Mouse (Mus musculus) forebrain, embryonic 11.5 days (tissue): ENCODE data around the gene Col18a1. TPM values are rescaled to one million over a fixed set of nuclear protein-coding genes. Genes with fewer than 3 reads are reported as not detected.

Source experiments
- ATAC-seq: fragments of 200-750 bp; cut with Nextera tagmentation; replicated peaks from 2 replicates; pipeline ENCODE4 v1.8.0; 2017; ENCODE audit warnings: moderate TSS enrichment; ENCODE audit not compliant: low FRiP score
- DNase-seq: peaks from one replicate; pipeline ENCODE4 v3.0.0-alpha.2; 2017; ENCODE audit warnings: low spot score
- H3K27ac ChIP-seq: fragments of 300-500 bp; sonication (generic); 2 replicates; pipeline ENCODE4 v1.5.1; 2014; ENCODE audit warnings: low read depth, low read length
- H3K27me3 ChIP-seq: fragments of 300-500 bp; sonication (generic); 2 replicates; pipeline ENCODE4 v1.6.1; 2014; ENCODE audit warnings: mild to moderate bottlenecking, low read length, mixed read lengths; ENCODE audit not compliant: control insufficient read depth, insufficient read depth
- H3K36me3 ChIP-seq: fragments of 300-500 bp; sonication (generic); 2 replicates; pipeline ENCODE4 v1.6.1; 2014; ENCODE audit warnings: mild to moderate bottlenecking, low read length, moderate library complexity, mixed read lengths; ENCODE audit not compliant: control insufficient read depth, insufficient read depth
- H3K4me1 ChIP-seq: fragments of 300-500 bp; sonication (generic); replicated peaks from 2 replicates; pipeline ENCODE4 v1.6.1; 2014; ENCODE audit warnings: low read length, mixed read lengths; ENCODE audit not compliant: control insufficient read depth, insufficient read depth
- H3K4me2 ChIP-seq: fragments of 300-500 bp; sonication (generic); 2 replicates; pipeline ENCODE4 v1.6.1; 2014; ENCODE audit warnings: low read depth, mild to moderate bottlenecking, low read length, moderate library complexity, mixed read lengths; ENCODE audit not compliant: severe bottlenecking
- H3K4me3 ChIP-seq: fragments of 300-500 bp; sonication (generic); 2 replicates; pipeline ENCODE4 v1.5.1; 2014; ENCODE audit warnings: low read depth, low read length
- H3K9ac ChIP-seq: fragments of 300-500 bp; sonication (generic); 2 replicates; pipeline ENCODE4 v1.6.1; 2014; ENCODE audit warnings: low read length
- H3K9me3 ChIP-seq: fragments of 300-500 bp; sonication (generic); 2 replicates; pipeline ENCODE4 v1.6.1; 2016; ENCODE audit warnings: low read length, mixed read lengths; ENCODE audit not compliant: control insufficient read depth
- WGBS: fragments of 180-500 bp; shearing (Covaris S2); extraction: QIAGEN DNeasy Blood & Tissue Kit; methylation state at CpG from one replicate; pipeline ENCODE4 v1.1.7; 2014; 5-methylcytosine and 5-hydroxymethylcytosine counted together
- polyA plus RNA-seq: library from polyadenylated mRNA; unstranded; fragments of >200 nt; fragmentation: Nextera tagmentation; extraction: Ambion mirVana; gene quantifications from 2 replicates; pipeline ENCODE4 v1.2.1, GENCODE M21; 2014

Col18a1 gene
- polyA plus RNA-seq, 1 experiment from 2014 or later = 86.7 TPM

GRCm38 (mm10) chr10:77127926-77128325, 38.4 kb downstream of the Col18a1 start:
- ATAC-seq = no peak
- Histone ChIP-seq H3K4me3 (no peak overlapping the region), H3K27ac (no peak overlapping the region), H3K36me3 (no peaks in the 10 kb centered on the region), H3K9ac (no peak overlapping the region), H3K4me1 (peaks cover 14% of the 10 kb centered on the region), H3K4me2 (no peak overlapping the region), H3K27me3 (no peaks in the 10 kb centered on the region), H3K9me3 (no peaks in the 10 kb centered on the region)
- WGBS = 91% methylated on average over 2 of the region's 2 CpGs
- no peak for DNase-seq

- H3K27me3 ChIP-seq = no peaks in the 10 kb centered on the region
- peaks cover 5% of the 10 kb centered on the region; the same call in 1 of the 2 replicates for H3K4me1 ChIP-seq
- H3K27ac ChIP-seq = no peak overlapping the region
- no peak overlapping the region for H3K4me2 ChIP-seq
- H3K9ac ChIP-seq = no peak overlapping the region
- no peaks in the 10 kb centered on the region for H3K36me3 ChIP-seq
- WGBS = 91% methylated on average over 2 of the region's 2 CpGs
- H3K4me3 ChIP-seq = no peak overlapping the region
- ATAC-seq (no peak), DNase-seq (no peak)
- no peaks in the 10 kb centered on the region for H3K9me3 ChIP-seq
Measured at GRCm38 (mm10) chr10:77126590-77126989, 39.8 kb downstream of the Col18a1 start.

DNA sequence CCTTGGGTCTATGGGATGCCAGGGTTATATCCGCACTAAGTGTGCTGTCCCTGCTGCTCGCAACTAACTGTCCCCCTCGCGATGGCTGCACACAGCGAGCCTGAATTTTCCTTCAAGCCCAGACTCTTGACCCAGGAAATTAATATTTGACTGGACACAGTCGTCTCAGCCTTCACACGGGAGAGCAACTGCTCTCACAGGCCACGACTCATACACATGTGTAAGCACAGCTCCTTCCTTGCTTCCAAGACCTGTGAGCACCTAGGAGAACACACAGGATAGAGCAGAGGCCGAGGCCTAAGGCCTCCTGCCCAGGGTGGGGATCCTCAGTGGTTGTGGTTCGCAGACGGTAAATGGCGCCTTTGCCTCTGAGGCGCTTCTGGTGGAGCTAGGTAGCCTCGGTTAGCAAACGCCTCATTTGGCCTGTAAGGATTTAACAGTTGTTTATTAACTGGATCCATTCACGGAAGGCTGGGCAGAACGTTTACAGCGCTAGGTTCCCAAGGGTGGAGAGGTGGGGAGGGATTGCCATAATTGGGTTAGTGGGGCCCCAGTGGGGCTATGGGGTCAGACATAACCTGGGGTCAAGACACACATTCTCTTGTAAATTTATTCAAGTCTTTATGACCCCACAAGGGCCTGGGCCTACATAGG, 41.1 kb downstream of the Col18a1 start:
- H3K9me3 ChIP-seq = no peaks in the 10 kb centered on the region
- WGBS = 87% methylated on average over 18 of the region's 18 CpGs
- DNase-seq (no peak), ATAC-seq (no peak)
- H3K4me3 ChIP-seq = no peak overlapping the region
- H3K9ac ChIP-seq = no peak overlapping the region
- no peaks in the 10 kb centered on the region for H3K4me1 ChIP-seq
- H3K36me3 ChIP-seq = no peaks in the 10 kb centered on the region
- H3K4me2 ChIP-seq = no peak overlapping the region
- no peaks in the 10 kb centered on the region for H3K27me3 ChIP-seq
- H3K27ac ChIP-seq = no peak overlapping the region

GRCm38 (mm10) chr10:77123953-77124352, 42.4 kb downstream of the Col18a1 start:
- Histone ChIP-seq H3K27ac (no peak overlapping the region), H3K4me3 (no peak overlapping the region), H3K27me3 (no peaks in the 10 kb centered on the region), H3K9ac (no peak overlapping the region), H3K4me2 (no peak overlapping the region), H3K4me1 (no peaks in the 10 kb centered on the region), H3K9me3 (no peaks in the 10 kb centered on the region), H3K36me3 (no peaks in the 10 kb centered on the region)
- DNase-seq (no peak), ATAC-seq (no peak)
- 84% methylated on average over 8 of the region's 8 CpGs for WGBS

GRCm38 (mm10) chr10:77121287-77122022, 44.9 kb downstream of the Col18a1 start:
- no peak for ATAC-seq
- no peak overlapping the region for H3K4me3 ChIP-seq
- no peaks in the 10 kb centered on the region for H3K4me1 ChIP-seq
- no peak overlapping the region for H3K9ac ChIP-seq
- H3K36me3 ChIP-seq = no peaks in the 10 kb centered on the region
- H3K27ac ChIP-seq = no peak overlapping the region
- WGBS = 95% methylated on average over 8 of the region's 8 CpGs
- H3K9me3 ChIP-seq = no peaks in the 10 kb centered on the region
- H3K4me2 ChIP-seq = no peak overlapping the region
- H3K27me3 ChIP-seq = no peaks in the 10 kb centered on the region
- DNase-seq = no peak

- Histone ChIP-seq H3K4me2 (no peak overlapping the region), H3K27me3 (no peaks in the 10 kb centered on the region), H3K27ac (no peak overlapping the region), H3K4me1 (no peaks in the 10 kb centered on the region), H3K9me3 (no peaks in the 10 kb centered on the region), H3K36me3 (no peaks in the 10 kb centered on the region), H3K4me3 (no peak overlapping the region), H3K9ac (no peak overlapping the region)
- WGBS = 86% methylated on average over 4 of the region's 4 CpGs
- no peak for DNase-seq
- no peak for ATAC-seq
Measured at GRCm38 (mm10) chr10:77120501-77120900, 45.8 kb downstream of the Col18a1 start.

DNA sequence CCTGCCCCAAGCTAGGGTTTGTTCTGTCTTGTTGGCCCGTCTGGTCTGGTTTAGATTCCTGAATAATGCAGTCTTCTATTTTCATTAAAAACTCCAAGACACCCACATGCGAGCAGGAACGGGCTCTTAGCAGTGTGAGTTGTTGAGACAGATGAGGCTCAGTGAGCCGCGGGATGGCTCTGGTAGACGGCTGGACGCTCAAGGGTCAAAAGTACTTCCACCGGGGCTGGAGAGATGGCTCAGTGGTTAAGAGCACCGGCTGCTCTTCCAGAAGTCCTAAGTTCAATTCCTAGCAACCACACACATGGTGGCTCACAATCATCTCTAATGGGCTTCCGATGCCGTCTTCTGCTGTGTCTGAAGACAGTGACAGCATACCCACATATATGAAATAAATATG, 46.9 kb downstream of the Col18a1 start:
- no peaks in the 10 kb centered on the region for H3K9me3 ChIP-seq
- H3K36me3 ChIP-seq = no peaks in the 10 kb centered on the region
- DNase-seq (no peak), ATAC-seq (no peak)
- H3K4me1 ChIP-seq = no peaks in the 10 kb centered on the region
- H3K4me2 ChIP-seq = no peak overlapping the region
- H3K27me3 ChIP-seq = no peaks in the 10 kb centered on the region
- H3K27ac ChIP-seq = no peak overlapping the region
- H3K9ac ChIP-seq = no peak overlapping the region
- no peak overlapping the region for H3K4me3 ChIP-seq
- WGBS = 88% methylated on average over 11 of the region's 11 CpGs

DNA sequence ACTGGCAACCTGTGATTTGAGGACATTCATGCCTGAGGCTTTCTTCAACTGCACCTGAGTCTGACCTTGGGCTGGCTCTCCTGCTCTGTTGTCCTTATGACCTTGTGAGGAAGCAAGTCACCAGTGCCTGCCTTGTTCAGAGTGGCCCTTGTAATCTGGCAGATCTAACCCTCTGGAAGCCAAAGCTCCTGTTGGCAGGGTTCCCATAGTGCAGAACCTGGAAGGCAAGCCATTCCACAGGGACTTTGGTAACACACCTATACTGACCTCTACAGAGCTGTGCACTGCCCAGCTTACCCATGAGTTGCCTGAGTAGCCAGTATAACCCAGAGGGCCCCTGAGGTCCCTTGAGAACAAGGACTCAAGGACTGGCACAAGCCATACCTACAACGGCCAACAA, 48.0 kb downstream of the Col18a1 start:
- H3K4me1 ChIP-seq = no peaks in the 10 kb centered on the region
- no peak for ATAC-seq
- H3K4me2 ChIP-seq = no peak overlapping the region
- no peaks in the 10 kb centered on the region for H3K36me3 ChIP-seq
- H3K9ac ChIP-seq = no peak overlapping the region
- no peak overlapping the region for H3K4me3 ChIP-seq
- H3K27ac ChIP-seq = no peak overlapping the region
- WGBS = 100% methylated on average over 1 of the region's 1 CpGs
- no peaks in the 10 kb centered on the region for H3K9me3 ChIP-seq
- no peak for DNase-seq
- no peaks in the 10 kb centered on the region for H3K27me3 ChIP-seq
